Mouse (Mus musculus) neural tube, embryonic 15.5 days (tissue): ENCODE data around the gene Zbtb34. TPM values are rescaled to one million over a fixed set of nuclear protein-coding genes. Genes with fewer than 3 reads are reported as not detected.

Experiments
- ATAC-seq: fragments of 200-750 bp; cut with Nextera tagmentation; 2 replicates; pipeline ENCODE4 v1.8.0; 2017; ENCODE audit warnings: mild to moderate bottlenecking, moderate TSS enrichment, moderate library complexity; ENCODE audit not compliant: low FRiP score
- H3K27ac ChIP-seq: fragments of 300-500 bp; sonication (generic); replicated peaks from 2 replicates; pipeline ENCODE4 v1.5.1; 2015; ENCODE audit warnings: mild to moderate bottlenecking, inconsistent platforms
- H3K27me3 ChIP-seq: fragments of 300-500 bp; sonication (generic); replicated peaks from 2 replicates; pipeline ENCODE4 v1.6.1; 2015; ENCODE audit warnings: inconsistent platforms
- H3K36me3 ChIP-seq: fragments of 300-500 bp; sonication (generic); 2 replicates; pipeline ENCODE4 v1.6.1; 2015; ENCODE audit warnings: inconsistent platforms
- H3K4me1 ChIP-seq: fragments of 300-500 bp; sonication (generic); 2 replicates; pipeline ENCODE4 v1.6.1; 2015; ENCODE audit warnings: inconsistent platforms
- H3K4me2 ChIP-seq: fragments of 300-500 bp; sonication (generic); 2 replicates; pipeline ENCODE4 v1.6.1; 2015; ENCODE audit warnings: inconsistent platforms, mild to moderate bottlenecking, moderate library complexity
- H3K4me3 ChIP-seq: fragments of 300-500 bp; sonication (generic); replicated peaks from 2 replicates; pipeline ENCODE4 v1.5.1; 2015; ENCODE audit warnings: mild to moderate bottlenecking, inconsistent platforms
- H3K9ac ChIP-seq: fragments of 300-500 bp; sonication (generic); replicated peaks from 2 replicates; pipeline ENCODE4 v1.6.1; 2015; ENCODE audit warnings: mild to moderate bottlenecking, inconsistent platforms
- H3K9me3 ChIP-seq: fragments of 300-500 bp; sonication (generic); replicated peaks from 2 replicates; pipeline ENCODE4 v1.6.1; 2016; ENCODE audit warnings: inconsistent platforms
- WGBS: fragments of 180-500 bp; shearing (Covaris S2); methylation state at CpG from one replicate; pipeline ENCODE4 v1.1.7; 2015; ENCODE audit warnings: mixed read lengths; 5-methylcytosine and 5-hydroxymethylcytosine counted together
- polyA plus RNA-seq: library from polyadenylated mRNA; unstranded; fragments of >200 nt; fragmentation: Nextera tagmentation; extraction: Ambion mirVana; gene quantifications from 2 replicates; pipeline ENCODE4 v1.2.1, GENCODE M21; 2015

Zbtb34 gene
- polyA plus RNA-seq, 1 experiment from 2014 or later = 7.0 TPM

GRCm38 (mm10) chr2:33456696-33457095 is 25.6 kb upstream of the Zbtb34 start:
- 86% methylated on average over 3 of the region's 3 CpGs for WGBS
- H3K9me3 ChIP-seq = no peaks in the 10 kb centered on the region
- H3K9ac ChIP-seq = no peak overlapping the region
- ATAC-seq = no peak
- no peaks in the 10 kb centered on the region for H3K4me1 ChIP-seq
- H3K4me2 ChIP-seq = no peak overlapping the region
- no peaks in the 10 kb centered on the region for H3K27me3 ChIP-seq
- H3K27ac ChIP-seq = no peak overlapping the region
- H3K4me3 ChIP-seq = no peak overlapping the region
- H3K36me3 ChIP-seq = peaks cover 61% of the 10 kb centered on the region

- 92% methylated on average over 5 of the region's 5 CpGs for WGBS
- ATAC-seq = no peak
- H3K36me3 ChIP-seq = peaks cover 61% of the 10 kb centered on the region
- no peaks in the 10 kb centered on the region for H3K9me3 ChIP-seq
- H3K9ac ChIP-seq = no peak overlapping the region
- H3K4me2 ChIP-seq = no peak overlapping the region
- no peak overlapping the region for H3K27ac ChIP-seq
- H3K4me1 ChIP-seq = no peaks in the 10 kb centered on the region
- H3K27me3 ChIP-seq = no peaks in the 10 kb centered on the region
- H3K4me3 ChIP-seq = no peak overlapping the region
Measured at GRCm38 (mm10) chr2:33456242-33456641, 25.1 kb upstream of the Zbtb34 start.

GRCm38 (mm10) chr2:33455350-33455749 is 24.2 kb upstream of the Zbtb34 start:
- H3K4me2 ChIP-seq = no peak overlapping the region
- H3K9ac ChIP-seq = no peak overlapping the region
- H3K4me3 ChIP-seq = no peak overlapping the region
- 93% methylated on average over 3 of the region's 3 CpGs for WGBS
- no peaks in the 10 kb centered on the region for H3K4me1 ChIP-seq
- no peak for ATAC-seq
- no peaks in the 10 kb centered on the region for H3K9me3 ChIP-seq
- H3K27me3 ChIP-seq = no peaks in the 10 kb centered on the region
- H3K27ac ChIP-seq = no peak overlapping the region
- peaks cover 55% of the 10 kb centered on the region for H3K36me3 ChIP-seq

- no peaks in the 10 kb centered on the region for H3K4me1 ChIP-seq
- no peak overlapping the region for H3K4me3 ChIP-seq
- H3K9ac ChIP-seq = no peak overlapping the region
- no peaks in the 10 kb centered on the region for H3K9me3 ChIP-seq
- ATAC-seq = no peak
- no peak overlapping the region for H3K27ac ChIP-seq
- H3K36me3 ChIP-seq = peaks cover 52% of the 10 kb centered on the region
- no peaks in the 10 kb centered on the region for H3K27me3 ChIP-seq
- no peak overlapping the region for H3K4me2 ChIP-seq
- 82% methylated on average over 8 of the region's 8 CpGs for WGBS
Measured at GRCm38 (mm10) chr2:33454816-33455215, 23.7 kb upstream of the Zbtb34 start.

- H3K27ac ChIP-seq = no peak overlapping the region
- no peak overlapping the region for H3K9ac ChIP-seq
- 70% methylated on average over 3 of the region's 3 CpGs for WGBS
- H3K4me1 ChIP-seq = peaks cover 8% of the 10 kb centered on the region
- H3K4me2 ChIP-seq = no peak overlapping the region
- no peak for ATAC-seq
- no peaks in the 10 kb centered on the region for H3K27me3 ChIP-seq
- H3K4me3 ChIP-seq = no peak overlapping the region
- H3K9me3 ChIP-seq = no peaks in the 10 kb centered on the region
- peaks cover 54% of the 10 kb centered on the region for H3K36me3 ChIP-seq
Measured at GRCm38 (mm10) chr2:33453476-33453875, 22.4 kb upstream of the Zbtb34 start.

- Histone ChIP-seq H3K9me3 (no peaks in the 10 kb centered on the region), H3K4me1 (peaks cover 14% of the 10 kb centered on the region), H3K27me3 (no peaks in the 10 kb centered on the region), H3K36me3 (peaks cover 54% of the 10 kb centered on the region), H3K27ac (no peak overlapping the region), H3K9ac (no peak overlapping the region), H3K4me2 (no peak overlapping the region), H3K4me3 (no peak overlapping the region)
- ATAC-seq = no peak
- 94% methylated on average over 5 of the region's 5 CpGs for WGBS
Measured at GRCm38 (mm10) chr2:33452721-33453120, 21.6 kb upstream of the Zbtb34 start.

- 64% methylated on average over 4 of the region's 4 CpGs for WGBS
- peaks cover 54% of the 10 kb centered on the region for H3K36me3 ChIP-seq
Measured at GRCm38 (mm10) chr2:33452140-33452539, 21.0 kb upstream of the Zbtb34 start.

GRCm38 (mm10) chr2:33451038-33451978 is 20.2 kb upstream of the Zbtb34 start:
- Histone ChIP-seq H3K36me3 (peaks cover 51% of the 10 kb centered on the region), H3K9me3 (no peaks in the 10 kb centered on the region), H3K9ac (no peak overlapping the region), H3K27ac (no peak overlapping the region), H3K4me1 (peaks cover 16% of the 10 kb centered on the region), H3K27me3 (no peaks in the 10 kb centered on the region), H3K4me2 (no peak overlapping the region), H3K4me3 (no peak overlapping the region)
- 86% methylated on average over 11 of the region's 11 CpGs for WGBS
- no peak for ATAC-seq

More at GRCm38 (mm10) chr2:33452140-33452539, 21.0 kb upstream of the Zbtb34 start:
- Histone ChIP-seq H3K9me3 (no peaks in the 10 kb centered on the region), H3K27ac (no peak overlapping the region), H3K4me2 (no peak overlapping the region), H3K27me3 (no peaks in the 10 kb centered on the region), H3K9ac (no peak overlapping the region), H3K4me3 (no peak overlapping the region), H3K4me1 (peaks cover 16% of the 10 kb centered on the region)
- ATAC-seq = no peak

- H3K4me1 ChIP-seq = peaks cover 22% of the 10 kb centered on the region
- no peak overlapping the region for H3K4me2 ChIP-seq
- H3K9ac ChIP-seq = no peak overlapping the region
- no peak overlapping the region for H3K27ac ChIP-seq
- no peaks in the 10 kb centered on the region for H3K27me3 ChIP-seq
- WGBS = 87% methylated on average over 22 of the region's 22 CpGs
- no peaks in the 10 kb centered on the region for H3K9me3 ChIP-seq
- no peak for ATAC-seq
- peaks cover 38% of the 10 kb centered on the region for H3K36me3 ChIP-seq
- H3K4me3 ChIP-seq = no peak overlapping the region
Measured at GRCm38 (mm10) chr2:33449119-33449873, 18.2 kb upstream of the Zbtb34 start.

- WGBS = 75% methylated on average over 1 of the region's 1 CpGs
- Histone ChIP-seq H3K36me3 (peaks cover 14% of the 10 kb centered on the region), H3K27me3 (no peaks in the 10 kb centered on the region), H3K4me2 (no peak overlapping the region), H3K9ac (no peak overlapping the region), H3K9me3 (no peaks in the 10 kb centered on the region), H3K4me1 (peaks cover 26% of the 10 kb centered on the region), H3K4me3 (no peak overlapping the region), H3K27ac (no peak overlapping the region)
- ATAC-seq = no peak
Measured at GRCm38 (mm10) chr2:33446796-33447195, 15.7 kb upstream of the Zbtb34 start.

GRCm38 (mm10) chr2:33445741-33446140 is 14.6 kb upstream of the Zbtb34 start:
- H3K36me3 ChIP-seq = peaks cover 9% of the 10 kb centered on the region
- no peak overlapping the region for H3K27ac ChIP-seq
- WGBS = 95% methylated on average over 5 of the region's 5 CpGs
- H3K4me2 ChIP-seq = no peak overlapping the region
- peaks cover 31% of the 10 kb centered on the region for H3K4me1 ChIP-seq
- H3K4me3 ChIP-seq = no peak overlapping the region
- H3K9me3 ChIP-seq = no peaks in the 10 kb centered on the region
- no peak overlapping the region for H3K9ac ChIP-seq
- no peak for ATAC-seq
- H3K27me3 ChIP-seq = no peaks in the 10 kb centered on the region

- Histone ChIP-seq H3K27me3 (no peaks in the 10 kb centered on the region), H3K36me3 (peaks cover 7% of the 10 kb centered on the region), H3K4me3 (no peak overlapping the region), H3K9ac (no peak overlapping the region), H3K4me1 (peaks cover 35% of the 10 kb centered on the region), H3K27ac (no peak overlapping the region), H3K4me2 (no peak overlapping the region), H3K9me3 (no peaks in the 10 kb centered on the region)
- no peak for ATAC-seq
Measured at GRCm38 (mm10) chr2:33444862-33445261, 13.7 kb upstream of the Zbtb34 start.
